18 mouse cellular contexts compared by ENCODE assay signal in genomic region chr9:7907351-7907985, GRCm38 (mm10). TPM values are rescaled to one million over a fixed set of nuclear protein-coding genes. Genes with fewer than 3 reads are reported as not detected.
DNase-seq lines count a peak whose midpoint lies in the region; ATAC-seq and TF ChIP-seq lines count a peak whose summit lies in the region.
"Had no signal": no experiment of that assay in that cellular context is flagged by ENCODE, and none has a peak within 500 bp of the region (broad histone marks: within the 10 kb centered on the region; RNA-seq: fewer than 3 reads in every experiment).

No protein-coding gene starts in this region.

- no peak for TF ChIP-seq POLR2A in ES-Bruce4 (IDR thresholded peaks at IDR 0.05; ENCODE audit: insufficient read depth, low read length)

- no peak overlapping the region for H3K9ac ChIP-seq in kidney, postnatal 0 days (ENCODE audit: low read depth, low read length)
- H3K9ac ChIP-seq in ES-Bruce4 (ENCODE audit: low read depth, poor library complexity, severe bottlenecking) = no peak overlapping the region
- no peak overlapping the region for H3K9ac ChIP-seq in hindbrain, embryonic 14.5 days
- H3K9ac ChIP-seq: embryonic facial prominence, embryonic 15.5 days; forebrain, postnatal 0 days; lung, embryonic 15.5 days; midbrain, embryonic 12.5 days had no signal

- no peak overlapping the region for H3K4me3 ChIP-seq in kidney, postnatal 0 days (replicated peaks; ENCODE audit: low read depth, low read length)
- H3K4me3 ChIP-seq in ES-Bruce4 (ENCODE audit: low read depth, low read length) = no peak overlapping the region
- H3K4me3 ChIP-seq in hindbrain, embryonic 14.5 days (replicated peaks; ENCODE audit: low read length) = no peak overlapping the region
- H3K4me3 ChIP-seq: embryonic facial prominence, embryonic 15.5 days; limb, embryonic 10.5 days; lung, embryonic 15.5 days; midbrain, embryonic 12.5 days had no signal

- TF ChIP-seq EP300 in ES-Bruce4 (IDR thresholded peaks at IDR 0.05; ENCODE audit: insufficient read depth, low read depth, low read length) = no peak

- no peaks in the 10 kb centered on the region for H3K36me3 ChIP-seq in kidney, postnatal 0 days (ENCODE audit: insufficient read depth, low read length)
- H3K36me3 ChIP-seq in ES-Bruce4 (ENCODE audit: control insufficient read depth, insufficient read depth, low read length, poor library complexity, severe bottlenecking) = no peaks in the 10 kb centered on the region
- H3K36me3 ChIP-seq in hindbrain, embryonic 14.5 days (replicated peaks; ENCODE audit: control insufficient read depth, insufficient read depth) = no peaks in the 10 kb centered on the region
- H3K36me3 ChIP-seq: embryonic facial prominence, embryonic 15.5 days; limb, embryonic 10.5 days; lung, embryonic 15.5 days; midbrain, embryonic 12.5 days had no signal

- WGBS in kidney, postnatal 0 days = 96% methylated on average over 2 of the region's 2 CpGs
- WGBS in hindbrain, embryonic 14.5 days = 87% methylated on average over 2 of the region's 2 CpGs

- no peak overlapping the region for H3K4me2 ChIP-seq in kidney, postnatal 0 days (ENCODE audit: low read length)
- H3K4me2 ChIP-seq in hindbrain, embryonic 14.5 days (replicated peaks) = no peak overlapping the region
- H3K4me2 ChIP-seq: embryonic facial prominence, embryonic 15.5 days; lung, embryonic 15.5 days; midbrain, embryonic 12.5 days had no signal

- DNase-seq in kidney, postnatal 0 days (ENCODE audit: low spot score) = no peak
- DNase-seq in kidney, postnatal 14 days = no peak
- DNase-seq in 3T3-L1 (ENCODE audit: low read depth, low spot score) (peak; percentile 51), ZHBTc4 (ENCODE audit: low read depth, low spot score) (peak; percentile 78)
- DNase-seq in hindbrain, embryonic 14.5 days (ENCODE audit: low spot score) = no peak
- DNase-seq in frontal cortex, postnatal 25 days (ENCODE audit: low spot score in 2 of 2) = no peak
- DNase-seq: adrenal gland, postnatal 36 days; cerebellum, adult 11-12 months; cerebellum, postnatal 14 days; forebrain, postnatal 0 days; heart, adult 18-20 months; kidney, postnatal 36 days; layer of hippocampus, adult 9-11 months had no signal

- H3K9me3 ChIP-seq in kidney, postnatal 0 days (replicated peaks; ENCODE audit: low read length) = no peaks in the 10 kb centered on the region
- peaks cover 16% of the 10 kb centered on the region for H3K9me3 ChIP-seq in ES-Bruce4 (replicated peaks; ENCODE audit: control insufficient read depth, insufficient read depth, low read length, poor library complexity, severe bottlenecking)
- H3K9me3 ChIP-seq in hindbrain, embryonic 14.5 days (ENCODE audit: control insufficient read depth, low read length) = no peaks in the 10 kb centered on the region
- H3K9me3 ChIP-seq: embryonic facial prominence, embryonic 15.5 days; limb, embryonic 10.5 days; lung, embryonic 15.5 days; midbrain, embryonic 12.5 days had no signal

- H3K27me3 ChIP-seq in kidney, postnatal 0 days (ENCODE audit: insufficient read depth, low read length) = no peaks in the 10 kb centered on the region
- H3K27me3 ChIP-seq in ES-Bruce4 (ENCODE audit: control insufficient read depth, insufficient read depth, low read length, poor library complexity, severe bottlenecking) = no peaks in the 10 kb centered on the region
- no peaks in the 10 kb centered on the region for H3K27me3 ChIP-seq in hindbrain, embryonic 14.5 days (ENCODE audit: control insufficient read depth, insufficient read depth, low read length)
- H3K27me3 ChIP-seq: embryonic facial prominence, embryonic 15.5 days; lung, embryonic 15.5 days; midbrain, embryonic 12.5 days had no signal

- ATAC-seq in kidney, postnatal 0 days (replicated peaks; ENCODE audit: low FRiP score, low read depth) = no peak
- no peak for ATAC-seq in hindbrain, embryonic 14.5 days (ENCODE audit: low FRiP score)
- ATAC-seq: forebrain, postnatal 0 days had no signal

- TF ChIP-seq CTCF in kidney, postnatal 0 days (IDR thresholded peaks at IDR 0.05; ENCODE audit: low read depth) = peak; percentile 13; the same call in 1 of the 2 replicates
- no peak for TF ChIP-seq CTCF in ES-Bruce4 (IDR thresholded peaks at IDR 0.05; ENCODE audit: low read depth, low read length)

- H3K27ac ChIP-seq in kidney, postnatal 0 days = no peak overlapping the region
- H3K27ac ChIP-seq in ES-Bruce4 (ENCODE audit: insufficient read depth, low read length) = peak overlapping the region; percentile 74
- no peak overlapping the region for H3K27ac ChIP-seq in hindbrain, embryonic 14.5 days
- H3K27ac ChIP-seq: embryonic facial prominence, embryonic 15.5 days; limb, embryonic 10.5 days; lung, embryonic 15.5 days; midbrain, embryonic 12.5 days had no signal

- no peaks in the 10 kb centered on the region for H3K4me1 ChIP-seq in kidney, postnatal 0 days (replicated peaks; ENCODE audit: insufficient read depth, low read length)
- no peaks in the 10 kb centered on the region for H3K4me1 ChIP-seq in ES-Bruce4 (ENCODE audit: control insufficient read depth, insufficient read depth, low read length)
- no peaks in the 10 kb centered on the region for H3K4me1 ChIP-seq in hindbrain, embryonic 14.5 days (replicated peaks; ENCODE audit: control insufficient read depth, insufficient read depth, low read length)
- H3K4me1 ChIP-seq: midbrain, embryonic 12.5 days had no signal

RNA-seq across cellular contexts. Expression of gene Birc3, which starts 34.5 kb away (rescaled TPM):
- 5.3 and 7.2 TPM in 2 replicates for polyA plus RNA-seq in kidney, postnatal 0 days (2015; fragmentation: Nextera tagmentation; extraction: Ambion mirVana)
- polyA plus RNA-seq in ES-Bruce4 (2011; ENCODE audit: insufficient read depth, insufficient read length, low read depth, missing spikeins) = 6.0 and 9.6 TPM in 2 replicates
- polyA plus RNA-seq in hindbrain, embryonic 14.5 days (2014; fragmentation: Nextera tagmentation; extraction: Ambion mirVana) = 1.7 and 2.7 TPM in 2 replicates

Comparison
In these comparisons a context has a peak if more than half of its experiments do, and no peak if none do; other contexts are left out.
1. DNase-seq: peak in 3T3-L1 (single experiment) and ZHBTc4 (single experiment); none in kidney, postnatal 0 days (single experiment), kidney, postnatal 14 days (single experiment), hindbrain, embryonic 14.5 days (single experiment) and frontal cortex, postnatal 25 days (0 of 2).